Mouse (Mus musculus) thymus, postnatal 0 days (tissue): ENCODE measurements at regions not wholly inside any gene's neighbourhood (a gene's known extent, or its start where the extent isn't known, plus 50 kb on each side); places are given as distances from the start of the nearest gene placed in this dataset. TPM values are rescaled to one million over a fixed set of nuclear protein-coding genes. Genes with fewer than 3 reads are reported as not detected.
"Not testable (repeated sequence)": the region's sequence is repeated elsewhere in the genome, so short reads cannot be mapped to it uniquely, and the experiment has no call there.

Experiments
- DNase-seq: peaks from one replicate; pipeline ENCODE4 v3.0.0-alpha.2; 2015; ENCODE audit warnings: low spot score
- microRNA-seq: library from miRNA; unstranded; fragments of <30 nt; microRNA quantifications from one replicate; pipeline ENCODE4, GENCODE M21; 2016; ENCODE audit warnings: borderline number of aligned reads

DNA sequence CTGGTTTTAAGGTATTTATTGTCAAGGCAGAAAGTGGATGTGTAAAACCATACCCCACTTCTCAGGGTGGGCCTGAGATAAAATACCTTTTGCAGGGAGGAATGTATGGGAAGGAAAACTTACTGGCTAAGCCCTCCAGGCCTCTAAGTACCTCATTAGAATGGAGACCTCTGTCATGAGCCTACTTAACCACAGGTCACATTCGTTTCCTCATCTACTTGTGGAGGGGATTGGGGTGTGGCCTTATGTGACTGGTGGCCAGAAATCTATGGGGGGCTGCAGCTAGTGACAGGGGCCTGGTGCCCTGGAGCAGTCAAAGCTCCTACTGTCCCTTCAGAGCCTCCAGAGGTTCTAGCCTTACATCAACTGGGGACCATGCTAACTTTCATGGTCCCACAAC is 1020.0 kb downstream of the Adam6a start:
- no peak for DNase-seq

DNA sequence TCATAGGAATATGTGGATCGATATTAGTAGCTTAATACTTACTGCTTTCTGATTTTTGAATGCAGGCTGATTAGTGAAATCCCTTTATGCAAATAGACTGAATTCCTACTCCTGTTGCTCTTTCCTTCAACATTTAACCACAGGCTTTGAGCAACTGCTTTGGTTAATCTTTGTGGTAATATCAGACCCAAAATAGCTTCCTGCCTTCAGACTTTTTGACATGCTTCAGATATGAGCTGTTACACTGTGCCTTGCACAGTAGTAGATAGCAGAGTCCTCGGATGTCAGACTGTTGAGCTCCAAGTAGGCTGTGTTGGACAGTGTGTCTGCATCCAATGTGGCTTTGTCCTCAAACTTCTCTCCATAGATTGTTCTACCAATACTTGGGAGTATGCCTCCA is 1020.6 kb downstream of the Adam6a start:
- peak; percentile 6 for DNase-seq

DNA sequence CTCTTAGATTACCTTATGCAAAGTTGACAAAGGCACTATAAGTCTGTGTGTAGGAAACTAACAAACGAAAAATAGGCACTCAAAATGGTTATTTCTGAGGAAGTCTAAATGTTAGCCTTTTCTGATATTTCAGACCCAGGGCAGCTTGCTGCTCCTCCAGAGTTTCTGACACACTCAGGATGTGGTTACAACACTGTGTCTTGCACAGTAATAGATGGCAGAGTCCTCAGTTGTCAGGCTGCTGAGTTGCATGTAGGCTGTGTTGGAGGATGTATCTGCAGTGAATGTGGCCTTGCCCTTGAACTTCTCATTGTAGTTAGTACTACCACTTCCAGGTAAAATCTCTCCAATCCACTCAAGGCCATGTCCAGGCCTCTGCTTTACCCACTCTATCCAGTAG is 1039.7 kb downstream of the Adam6a start:
- peak; percentile 34 for DNase-seq

DNA sequence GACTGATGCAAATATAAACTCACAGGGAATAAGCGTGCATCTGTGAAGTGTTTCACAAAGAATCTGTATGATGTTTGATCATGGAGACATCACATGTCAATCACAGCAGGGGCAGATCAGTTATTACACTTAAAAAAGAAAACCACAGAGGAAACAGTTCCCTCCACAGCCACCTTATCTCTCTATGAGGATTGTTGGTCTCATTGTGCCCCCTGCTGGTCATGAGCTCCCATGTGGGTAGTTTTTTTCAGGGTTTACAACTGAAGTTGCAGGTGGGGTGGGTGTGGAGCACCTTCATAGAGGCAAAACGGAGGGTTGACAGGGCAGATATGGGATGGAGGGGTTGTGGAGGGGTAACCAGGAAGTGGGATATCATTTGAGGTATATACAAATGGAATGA is 1043.5 kb downstream of the Adam6a start:
- DNase-seq: peak; percentile 90

DNA sequence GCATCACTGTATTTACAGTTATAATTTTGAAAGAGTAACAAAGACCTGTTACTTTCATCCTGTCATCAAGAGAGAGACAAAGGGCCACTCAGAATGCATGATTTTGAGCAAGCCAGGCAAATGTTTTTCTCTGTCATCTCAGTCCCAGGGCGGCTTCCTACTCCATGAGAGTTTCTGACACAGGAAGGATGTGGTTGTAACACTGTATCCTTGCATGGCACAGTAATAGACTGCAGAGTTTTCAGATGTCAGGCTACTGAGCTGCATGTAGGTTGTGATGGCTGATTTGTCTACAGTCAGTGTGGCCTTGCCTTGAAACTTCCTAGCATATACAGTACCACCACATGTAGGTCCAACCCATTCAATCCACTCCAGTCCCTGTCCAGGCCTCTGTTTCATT is 1054.0 kb downstream of the Adam6a start:
- peak; percentile 73 for DNase-seq

DNA sequence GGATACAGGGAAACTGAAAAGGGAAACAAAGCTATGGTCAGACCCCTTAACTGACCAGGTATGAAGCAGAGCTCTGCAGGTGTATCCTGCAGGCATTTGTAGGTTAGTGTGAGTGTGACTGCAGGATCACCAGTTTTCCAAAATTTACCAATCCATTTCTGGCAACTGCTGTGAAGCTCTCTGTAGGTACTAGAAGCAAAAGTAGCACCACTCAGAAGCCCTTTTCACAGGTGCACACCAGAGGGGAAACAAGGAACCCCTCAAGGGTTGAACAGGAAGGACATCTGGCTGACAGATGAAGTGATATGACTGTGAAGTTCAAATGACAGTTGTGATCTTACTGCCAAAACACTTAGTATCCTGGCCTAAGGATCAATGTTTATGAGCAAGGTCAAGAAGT is 1065.5 kb downstream of the Adam6a start:
- DNase-seq: peak; percentile 80

DNA sequence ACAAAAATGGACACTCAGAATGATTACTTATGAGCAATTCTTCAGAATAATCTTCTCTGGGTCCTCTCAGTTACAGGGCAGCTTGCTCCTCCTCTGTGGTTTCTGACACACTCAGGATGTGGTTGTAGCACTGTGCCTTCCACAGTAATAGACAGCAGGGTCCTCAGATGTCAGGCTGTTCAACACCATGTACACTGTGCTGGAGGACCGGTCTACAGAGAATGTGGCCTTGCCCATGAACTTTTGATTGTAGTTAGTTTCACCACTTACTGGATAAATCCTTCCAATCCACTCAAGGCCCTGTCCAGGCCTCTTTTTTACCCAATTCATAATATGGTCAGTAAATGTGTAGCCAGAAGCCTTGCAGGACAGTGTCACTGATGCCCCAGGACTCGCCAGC is 1068.4 kb downstream of the Adam6a start:
- peak; percentile 73 for DNase-seq

DNA sequence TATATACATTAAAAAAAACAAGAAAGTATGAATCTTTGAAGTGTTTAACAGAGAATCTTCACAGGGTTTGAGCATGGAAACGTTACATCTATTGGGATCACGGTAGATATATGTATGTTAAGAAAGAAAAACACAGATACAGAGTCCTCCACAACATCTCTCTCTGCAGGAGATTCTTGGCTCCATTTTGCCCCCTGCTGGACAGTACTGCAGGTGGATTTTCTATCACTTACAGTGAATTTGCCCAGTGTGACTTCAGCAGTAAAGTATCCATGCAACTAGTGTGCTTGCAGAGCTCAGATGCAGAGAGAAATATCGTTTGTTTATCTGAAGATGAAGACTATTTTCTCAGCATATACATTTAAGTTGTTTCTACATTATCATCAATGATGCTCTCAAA is 1071.5 kb downstream of the Adam6a start:
- DNase-seq: peak; percentile 88

DNA sequence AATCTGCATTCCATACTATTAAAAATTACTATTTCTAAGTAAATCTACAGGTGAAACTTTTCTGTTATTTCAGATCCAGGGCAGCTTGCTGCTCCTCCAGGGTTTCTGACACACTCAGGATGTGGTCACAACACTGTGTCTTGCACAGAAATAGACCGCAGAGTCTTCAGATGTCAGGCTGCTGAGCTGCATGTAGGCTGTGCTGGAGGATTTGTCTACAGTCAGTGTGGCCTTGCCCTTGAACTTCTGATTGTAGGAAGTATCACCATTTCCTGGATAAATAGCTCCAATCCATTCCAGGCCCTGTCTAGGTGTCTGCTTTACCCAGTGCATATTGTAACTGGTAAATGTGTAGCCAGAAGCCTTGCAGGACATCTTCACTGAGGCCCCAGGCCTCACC is 1072.0 kb downstream of the Adam6a start:
- peak; percentile 73 for DNase-seq

DNA sequence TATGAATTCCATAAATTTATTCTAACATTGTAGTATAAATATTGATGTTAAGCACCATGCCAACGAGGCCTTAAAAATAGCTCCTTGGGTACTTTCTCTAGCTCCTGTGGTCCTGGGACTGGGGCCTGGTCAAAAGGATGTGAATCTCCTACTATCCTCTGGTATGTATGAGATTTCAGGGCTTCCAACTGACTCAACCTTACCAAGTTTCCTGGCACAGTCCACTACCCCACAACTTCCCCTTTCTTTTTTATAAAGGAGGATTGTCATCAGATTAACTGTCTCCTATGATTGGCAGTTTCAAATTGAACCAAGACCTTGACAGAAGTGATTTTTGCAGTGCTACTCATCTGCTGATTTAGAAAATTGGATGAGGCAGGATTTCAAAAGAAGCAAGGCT is 1097.4 kb downstream of the Adam6a start:
- no peak for DNase-seq

DNA sequence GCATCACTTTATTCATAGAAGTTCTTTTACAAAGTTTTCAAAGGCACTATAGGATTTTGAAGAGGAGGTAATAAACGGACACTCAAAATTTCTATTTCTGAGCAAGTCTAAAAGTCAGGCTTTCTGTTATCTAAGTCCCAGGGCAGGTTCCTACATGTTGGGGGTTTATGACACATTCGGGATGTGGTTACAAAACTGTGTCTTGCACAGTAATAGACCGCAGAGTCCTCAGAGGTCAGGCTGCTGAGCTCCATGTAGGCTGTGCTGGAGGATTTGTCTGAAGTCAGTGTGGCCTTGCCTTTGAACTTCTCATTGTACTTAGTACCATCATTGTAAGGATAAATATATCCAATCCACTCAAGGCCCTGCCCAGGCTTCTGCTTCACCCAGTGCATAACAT is 1102.7 kb downstream of the Adam6a start:
- no peak for DNase-seq

DNA sequence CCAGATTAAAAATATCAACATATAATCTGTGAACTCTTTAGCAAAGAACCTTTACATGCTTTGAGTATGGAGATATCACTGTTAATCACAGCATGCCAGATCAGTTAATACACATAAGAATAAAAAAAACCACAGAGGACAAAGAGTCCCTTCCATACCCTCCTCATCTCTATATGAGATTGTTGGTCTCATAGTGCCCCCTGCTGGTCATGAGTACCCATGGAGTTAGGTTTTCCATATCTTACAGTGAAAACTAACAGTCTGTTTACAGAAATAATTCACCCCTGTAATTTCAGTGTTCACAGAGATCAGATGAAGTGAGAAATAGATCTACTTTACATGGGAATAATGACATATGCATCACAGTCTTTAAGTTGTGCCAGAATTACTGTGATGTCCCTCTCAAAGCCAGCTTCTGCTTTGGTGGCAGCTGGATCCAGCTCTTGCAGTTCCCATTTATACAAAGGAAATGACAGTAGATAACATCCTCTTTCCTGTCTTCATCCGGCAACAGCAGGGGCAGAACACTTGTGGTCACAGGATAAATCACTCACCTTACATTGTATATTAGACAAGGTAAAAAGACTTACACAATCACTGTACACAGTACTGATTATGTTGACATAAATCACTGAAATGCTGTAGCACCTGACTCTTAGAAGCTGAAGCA is 1106.9 kb downstream of the Adam6a start:
- peak; percentile 75 for DNase-seq

DNA sequence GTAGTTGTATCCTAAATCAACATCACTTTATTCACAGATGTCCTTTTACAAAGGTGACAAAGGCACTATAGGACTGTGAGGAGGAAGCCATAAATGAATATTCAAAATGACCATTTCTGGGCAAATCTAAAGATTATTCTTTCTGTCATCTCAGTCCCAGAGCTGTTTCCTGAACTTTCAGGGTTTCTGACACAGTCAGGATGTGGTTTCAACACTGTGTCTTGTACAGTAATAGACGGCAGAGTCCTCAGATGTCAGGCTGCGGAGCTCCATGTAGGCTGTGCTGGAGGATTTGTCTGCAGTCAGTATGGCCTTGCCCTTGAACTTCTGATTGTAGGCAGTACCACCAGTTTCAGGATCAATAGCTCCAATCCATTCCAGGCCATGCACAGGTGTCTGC is 1113.4 kb downstream of the Adam6a start:
- not testable (repeated sequence) for DNase-seq

Small RNA genes lying in the stretch of these regions (microRNA-seq; reads per million reads assigned to microRNA genes)
- not detected for gene Mir7094-1
- gene Mir7094-2: not detected
